25 mouse cellular contexts compared by ENCODE assay signal in genomic region chr2:70000316-70000715, GRCm38 (mm10). TPM values are rescaled to one million over a fixed set of nuclear protein-coding genes. Genes with fewer than 3 reads are reported as not detected.
DNase-seq lines count a peak whose midpoint lies in the region; ATAC-seq and TF ChIP-seq lines count a peak whose summit lies in the region.
"Had no signal": no experiment of that assay in that cellular context is flagged by ENCODE, and none has a peak within 500 bp of the region (broad histone marks: within the 10 kb centered on the region; RNA-seq: fewer than 3 reads in every experiment).

No protein-coding gene starts in this region.

- H3K27me3 ChIP-seq in hindbrain, postnatal 0 days (ENCODE audit: insufficient read depth, low read length): no peaks in the 10 kb centered on the region
- no peaks in the 10 kb centered on the region for H3K27me3 ChIP-seq in hindbrain, embryonic 14.5 days (ENCODE audit: control insufficient read depth, insufficient read depth, low read length)
- no peaks in the 10 kb centered on the region for H3K27me3 ChIP-seq in liver, embryonic 13.5 days
- H3K27me3 ChIP-seq in liver, postnatal 0 days (ENCODE audit: insufficient read depth, low read length): no peaks in the 10 kb centered on the region
- no peaks in the 10 kb centered on the region for H3K27me3 ChIP-seq in midbrain, embryonic 14.5 days (ENCODE audit: control insufficient read depth, insufficient read depth, low read length)
- no peaks in the 10 kb centered on the region for H3K27me3 ChIP-seq in midbrain, embryonic 11.5 days (ENCODE audit: control insufficient read depth, insufficient read depth, low read length)
- no peaks in the 10 kb centered on the region for H3K27me3 ChIP-seq in forebrain, postnatal 0 days (ENCODE audit: insufficient read depth, low read length)
- H3K27me3 ChIP-seq: forebrain, embryonic 13.5 days; hindbrain, embryonic 12.5 days had no signal

- no peak overlapping the region for H3K4me2 ChIP-seq in hindbrain, postnatal 0 days (ENCODE audit: low read depth, low read length)
- no peak overlapping the region for H3K4me2 ChIP-seq in hindbrain, embryonic 14.5 days (replicated peaks)
- no peak overlapping the region for H3K4me2 ChIP-seq in liver, embryonic 13.5 days
- H3K4me2 ChIP-seq in liver, postnatal 0 days (ENCODE audit: low read depth, low read length): no peak overlapping the region
- no peak overlapping the region for H3K4me2 ChIP-seq in midbrain, embryonic 14.5 days (ENCODE audit: low read length)
- no peak overlapping the region for H3K4me2 ChIP-seq in midbrain, embryonic 11.5 days
- H3K4me2 ChIP-seq in forebrain, postnatal 0 days (ENCODE audit: low read depth): no peak overlapping the region
- H3K4me2 ChIP-seq: forebrain, embryonic 13.5 days; heart, embryonic 11.5 days; hindbrain, embryonic 12.5 days had no signal

- no peak for TF ChIP-seq EP300 in liver, postnatal 0 days (IDR thresholded peaks at IDR 0.05; ENCODE audit: low read depth)

- H3K9ac ChIP-seq in hindbrain, postnatal 0 days (replicated peaks; ENCODE audit: low read length): no peak overlapping the region
- H3K9ac ChIP-seq in hindbrain, embryonic 14.5 days: no peak overlapping the region
- H3K9ac ChIP-seq in liver, embryonic 13.5 days: no peak overlapping the region
- no peak overlapping the region for H3K9ac ChIP-seq in liver, postnatal 0 days (replicated peaks)
- H3K9ac ChIP-seq in midbrain, embryonic 14.5 days (replicated peaks; ENCODE audit: low read length): no peak overlapping the region
- H3K9ac ChIP-seq in midbrain, embryonic 11.5 days (ENCODE audit: low read length): no peak overlapping the region
- no peak overlapping the region for H3K9ac ChIP-seq in forebrain, postnatal 0 days
- H3K9ac ChIP-seq: forebrain, embryonic 13.5 days; hindbrain, embryonic 12.5 days had no signal

- no peak for ATAC-seq in hindbrain, postnatal 0 days
- ATAC-seq in hindbrain, embryonic 14.5 days (ENCODE audit: low FRiP score): no peak
- ATAC-seq in liver, embryonic 13.5 days (ENCODE audit: low read depth): no peak
- no peak for ATAC-seq in liver, postnatal 0 days
- no peak for ATAC-seq in midbrain, embryonic 14.5 days (ENCODE audit: low FRiP score, low TSS enrichment)
- ATAC-seq in midbrain, embryonic 11.5 days (ENCODE audit: low FRiP score): no peak
- no peak for ATAC-seq in forebrain, postnatal 0 days
- ATAC-seq: CD4-positive, CD25-positive, alpha-beta regulatory T cell, adult 4 months; forebrain, embryonic 13.5 days; forebrain, embryonic 16.5 days; hindbrain, embryonic 16.5 days; inflammation-experienced regulatory T-cells, adult 6 months had no signal

- no peak overlapping the region for H3K27ac ChIP-seq in hindbrain, postnatal 0 days
- no peak overlapping the region for H3K27ac ChIP-seq in hindbrain, embryonic 14.5 days
- H3K27ac ChIP-seq in liver, embryonic 13.5 days: peak overlapping the region; percentile 54; the same call in 1 of the 2 replicates
- H3K27ac ChIP-seq in liver, postnatal 0 days (ENCODE audit: low read depth): no peak overlapping the region
- H3K27ac ChIP-seq in midbrain, embryonic 14.5 days (replicated peaks; ENCODE audit: low read depth, low read length): peak overlapping the region; percentile 55; the same call in 1 of the 2 replicates
- H3K27ac ChIP-seq in midbrain, embryonic 11.5 days (ENCODE audit: low read depth, low read length): no peak overlapping the region
- no peak overlapping the region for H3K27ac ChIP-seq in forebrain, postnatal 0 days (ENCODE audit: low read depth, low read length)
- H3K27ac ChIP-seq: forebrain, embryonic 10.5 days; forebrain, embryonic 13.5 days; gastrocnemius, adult 2 months; hindbrain, embryonic 12.5 days had no signal

- no peak for TF ChIP-seq CTCF in hindbrain, postnatal 0 days (IDR thresholded peaks at IDR 0.05; ENCODE audit: low read depth)
- no peak for TF ChIP-seq CTCF in liver, postnatal 0 days (IDR thresholded peaks at IDR 0.05; ENCODE audit: low read depth)
- TF ChIP-seq CTCF in forebrain, postnatal 0 days (IDR thresholded peaks at IDR 0.05; ENCODE audit: low read depth): no peak

- 75% methylated on average over 6 of the region's 6 CpGs for WGBS in hindbrain, postnatal 0 days
- WGBS in hindbrain, embryonic 14.5 days: 82% methylated on average over 6 of the region's 6 CpGs
- WGBS in liver, embryonic 13.5 days (ENCODE audit: insufficient replicate concordance): 86% methylated on average over 6 of the region's 6 CpGs
- 88% methylated on average over 6 of the region's 6 CpGs for WGBS in liver, postnatal 0 days (ENCODE audit: insufficient replicate concordance)
- 54% methylated on average over 6 of the region's 6 CpGs for WGBS in midbrain, embryonic 14.5 days
- WGBS in midbrain, embryonic 11.5 days: 83% methylated on average over 6 of the region's 6 CpGs
- 85% methylated on average over 6 of the region's 6 CpGs for WGBS in forebrain, postnatal 0 days

- H3K4me1 ChIP-seq in hindbrain, postnatal 0 days (ENCODE audit: insufficient read depth, low read length): no peaks in the 10 kb centered on the region
- no peaks in the 10 kb centered on the region for H3K4me1 ChIP-seq in hindbrain, embryonic 14.5 days (replicated peaks; ENCODE audit: control insufficient read depth, insufficient read depth, low read length)
- peaks cover 27% of the 10 kb centered on the region for H3K4me1 ChIP-seq in liver, embryonic 13.5 days (replicated peaks)
- H3K4me1 ChIP-seq in liver, postnatal 0 days (ENCODE audit: insufficient read depth): no peaks in the 10 kb centered on the region
- no peaks in the 10 kb centered on the region for H3K4me1 ChIP-seq in midbrain, embryonic 14.5 days (ENCODE audit: control insufficient read depth, insufficient read depth, low read length)
- no peaks in the 10 kb centered on the region for H3K4me1 ChIP-seq in midbrain, embryonic 11.5 days (ENCODE audit: control insufficient read depth, insufficient read depth, low read length)
- H3K4me1 ChIP-seq in forebrain, postnatal 0 days (ENCODE audit: insufficient read depth): no peaks in the 10 kb centered on the region
- H3K4me1 ChIP-seq: forebrain, embryonic 10.5 days; forebrain, embryonic 13.5 days; hindbrain, embryonic 12.5 days had no signal

- H3K4me3 ChIP-seq in hindbrain, postnatal 0 days (ENCODE audit: low read length): no peak overlapping the region
- H3K4me3 ChIP-seq in hindbrain, embryonic 14.5 days (replicated peaks; ENCODE audit: low read length): no peak overlapping the region
- H3K4me3 ChIP-seq in liver, embryonic 13.5 days (replicated peaks): no peak overlapping the region
- H3K4me3 ChIP-seq in liver, postnatal 0 days (ENCODE audit: low read depth, low read length): no peak overlapping the region
- no peak overlapping the region for H3K4me3 ChIP-seq in midbrain, embryonic 14.5 days (replicated peaks; ENCODE audit: low read depth, low read length)
- H3K4me3 ChIP-seq in midbrain, embryonic 11.5 days (ENCODE audit: low read depth, low read length): no peak overlapping the region
- H3K4me3 ChIP-seq in forebrain, postnatal 0 days (ENCODE audit: low read depth, low read length): no peak overlapping the region
- H3K4me3 ChIP-seq: forebrain, embryonic 10.5 days; forebrain, embryonic 13.5 days; gastrocnemius, adult 2 months; hindbrain, embryonic 12.5 days had no signal

- DNase-seq in hindbrain, postnatal 0 days (ENCODE audit: low spot score): peak; percentile 26
- DNase-seq in hindbrain, embryonic 14.5 days (ENCODE audit: low spot score): no peak
- DNase-seq in liver, embryonic 13.5 days: no peak
- no peak for DNase-seq in liver, postnatal 0 days
- peak; percentile 51 for DNase-seq in midbrain, embryonic 14.5 days
- no peak for DNase-seq in midbrain, embryonic 11.5 days (ENCODE audit: low spot score, missing footprints)
- DNase-seq in forebrain, postnatal 0 days: no peak
- DNase-seq: adrenal gland, adult 2 months; adrenal gland, postnatal 14 days; cerebellum, adult 2 months; cerebellum, adult 9-11 months; gastrocnemius, adult 2 months; gastrocnemius, postnatal 14 days; heart, adult 11 months had no signal

- H3K36me3 ChIP-seq in hindbrain, postnatal 0 days (ENCODE audit: insufficient read depth, low read length): peaks cover 6% of the 10 kb centered on the region; the same call in 1 of the 2 replicates
- H3K36me3 ChIP-seq in hindbrain, embryonic 14.5 days (replicated peaks; ENCODE audit: control insufficient read depth, insufficient read depth): peaks cover 43% of the 10 kb centered on the region
- H3K36me3 ChIP-seq in liver, embryonic 13.5 days: peaks cover 23% of the 10 kb centered on the region
- H3K36me3 ChIP-seq in liver, postnatal 0 days (replicated peaks; ENCODE audit: insufficient read depth, low read length): peaks cover 17% of the 10 kb centered on the region
- H3K36me3 ChIP-seq in midbrain, embryonic 14.5 days (ENCODE audit: control insufficient read depth, insufficient read depth, low read length): peaks cover 27% of the 10 kb centered on the region; the same call in 1 of the 2 replicates
- H3K36me3 ChIP-seq in midbrain, embryonic 11.5 days (ENCODE audit: control insufficient read depth, insufficient read depth, low read length): no peaks in the 10 kb centered on the region; the same call in 1 of the 2 replicates
- H3K36me3 ChIP-seq in forebrain, postnatal 0 days (ENCODE audit: insufficient read depth): peaks cover 22% of the 10 kb centered on the region

- H3K9me3 ChIP-seq in hindbrain, postnatal 0 days (ENCODE audit: low read length): no peaks in the 10 kb centered on the region
- H3K9me3 ChIP-seq in hindbrain, embryonic 14.5 days (ENCODE audit: control insufficient read depth, low read length): no peaks in the 10 kb centered on the region
- H3K9me3 ChIP-seq in liver, embryonic 13.5 days (replicated peaks): no peaks in the 10 kb centered on the region
- no peaks in the 10 kb centered on the region for H3K9me3 ChIP-seq in liver, postnatal 0 days (ENCODE audit: low read length)
- no peaks in the 10 kb centered on the region for H3K9me3 ChIP-seq in midbrain, embryonic 14.5 days (ENCODE audit: control insufficient read depth, low read length)
- H3K9me3 ChIP-seq in midbrain, embryonic 11.5 days (ENCODE audit: control insufficient read depth, low read length): no peaks in the 10 kb centered on the region
- no peaks in the 10 kb centered on the region for H3K9me3 ChIP-seq in forebrain, postnatal 0 days (ENCODE audit: low read length)
- H3K9me3 ChIP-seq: forebrain, embryonic 10.5 days; forebrain, embryonic 13.5 days; hindbrain, embryonic 12.5 days had no signal

RNA-seq across cellular contexts. Expression of gene Myo3b, which starts 38.6 kb away (rescaled TPM):
- 0.47 and 0.97 TPM in 2 replicates for total RNA-seq in hindbrain, postnatal 0 days (2014; rRNA removed)
- polyA plus RNA-seq in hindbrain, postnatal 0 days (2015; fragmentation: Nextera tagmentation; extraction: Ambion mirVana): 0.09 and 0.16 TPM in 2 replicates
- 0.08 and 0.27 TPM in 2 replicates for polyA plus RNA-seq in hindbrain, embryonic 14.5 days (2014; fragmentation: Nextera tagmentation; extraction: Ambion mirVana)
- not detected in 2 replicates for polyA plus RNA-seq in liver, embryonic 13.5 days (2015; fragmentation: Nextera tagmentation; extraction: Ambion mirVana)
- not detected in 2 replicates for polyA plus RNA-seq in liver, postnatal 0 days (2015; fragmentation: Nextera tagmentation; extraction: Ambion mirVana)
- polyA plus RNA-seq in midbrain, embryonic 14.5 days (2014; fragmentation: Nextera tagmentation; extraction: Ambion mirVana): 0.28 and 0.43 TPM in 2 replicates
- not detected in 2 replicates for polyA plus RNA-seq in midbrain, embryonic 11.5 days (2014; fragmentation: Nextera tagmentation; extraction: Ambion mirVana)
- total RNA-seq in forebrain, postnatal 0 days (2014; rRNA removed): 2.0 and 3.0 TPM in 2 replicates
- 0.31 and 0.36 TPM in 2 replicates for polyA plus RNA-seq in forebrain, postnatal 0 days (2015; fragmentation: Nextera tagmentation; extraction: Ambion mirVana)
- total RNA-seq: adrenal gland, adult 2 months; adrenal gland, postnatal 14 days; gastrocnemius, adult 2 months; gastrocnemius, postnatal 14 days; heart, postnatal 25 days; MEL had no signal
- polyA plus RNA-seq: embryonic facial prominence, embryonic 14.5 days; forebrain, embryonic 10.5 days had no signal

Comparison
In these comparisons a context has a peak if more than half of its experiments do, and no peak if none do; other contexts are left out.
1. DNase-seq: peak in hindbrain, postnatal 0 days (single experiment) and midbrain, embryonic 14.5 days (single experiment); none in hindbrain, embryonic 14.5 days (single experiment), liver, embryonic 13.5 days (single experiment), liver, postnatal 0 days (single experiment), midbrain, embryonic 11.5 days (single experiment) and forebrain, postnatal 0 days (single experiment).
2. H3K27ac ChIP-seq: peak in liver, embryonic 13.5 days (single experiment) and midbrain, embryonic 14.5 days (single experiment); none in hindbrain, postnatal 0 days (single experiment), hindbrain, embryonic 14.5 days (single experiment), liver, postnatal 0 days (single experiment), midbrain, embryonic 11.5 days (single experiment) and forebrain, postnatal 0 days (single experiment).